Mouse (Mus musculus) heart, embryonic 10.5 days (tissue): ENCODE data around the gene Cux1. TPM values are rescaled to one million over a fixed set of nuclear protein-coding genes. Genes with fewer than 3 reads are reported as not detected.

ENCODE experiments used
- DNase-seq: peaks from one replicate; pipeline ENCODE4 v3.0.0-alpha.2; 2017; ENCODE audit warnings: low spot score
- H3K27ac ChIP-seq: fragments of 300-500 bp; sonication (generic); 2 replicates; pipeline ENCODE4 v1.5.1; 2016; ENCODE audit warnings: mild to moderate bottlenecking
- H3K27me3 ChIP-seq: fragments of 300-500 bp; sonication (generic); 2 replicates; pipeline ENCODE4 v1.6.1; 2016; ENCODE audit warnings: mild to moderate bottlenecking; ENCODE audit not compliant: poor library complexity, insufficient read depth, severe bottlenecking
- H3K36me3 ChIP-seq: fragments of 300-500 bp; sonication (generic); 2 replicates; pipeline ENCODE4 v1.6.1; 2016; ENCODE audit warnings: mild to moderate bottlenecking, moderate library complexity
- H3K4me1 ChIP-seq: fragments of 300-500 bp; sonication (generic); 2 replicates; pipeline ENCODE4 v1.6.1; 2016; ENCODE audit warnings: mild to moderate bottlenecking
- H3K4me3 ChIP-seq: fragments of 300-500 bp; sonication (generic); 2 replicates; pipeline ENCODE4 v1.5.1; 2016; ENCODE audit warnings: mild to moderate bottlenecking, moderate library complexity
- H3K9me3 ChIP-seq: fragments of 300-500 bp; sonication (generic); 2 replicates; pipeline ENCODE4 v1.6.1; 2016; ENCODE audit warnings: mild to moderate bottlenecking, moderate library complexity
- WGBS: fragments of 180-500 bp; shearing (Covaris S2); methylation state at CpG from one replicate; pipeline ENCODE4 v1.1.7; 2016; 5-methylcytosine and 5-hydroxymethylcytosine counted together
- polyA plus RNA-seq: library from polyadenylated mRNA; unstranded; fragments of >200 nt; fragmentation: Nextera tagmentation; extraction: Ambion mirVana; gene quantifications from 2 replicates; pipeline ENCODE4 v1.2.1, GENCODE M21; 2016

Gene Cux1
- polyA plus RNA-seq, 1 experiment from 2014 or later = 65.8 TPM

- DNase-seq = no peak
- no peak overlapping the region for H3K4me3 ChIP-seq
- 96% methylated on average over 3 of the region's 3 CpGs for WGBS
Measured at GRCm38 (mm10) chr5:136452681-136453080, 114.6 kb downstream of the Cux1 start.

GRCm38 (mm10) chr5:136449801-136450200, 117.5 kb downstream of the Cux1 start:
- Histone ChIP-seq H3K27ac (no peak overlapping the region), H3K36me3 (no peaks in the 10 kb centered on the region), H3K9me3 (no peaks in the 10 kb centered on the region), H3K4me1 (peaks cover 18% of the 10 kb centered on the region), H3K27me3 (no peaks in the 10 kb centered on the region), H3K4me3 (no peak overlapping the region)
- DNase-seq = no peak

More at GRCm38 (mm10) chr5:136452681-136453080, 114.6 kb downstream of the Cux1 start:
- Histone ChIP-seq H3K27me3 (no peaks in the 10 kb centered on the region), H3K36me3 (no peaks in the 10 kb centered on the region), H3K27ac (no peak overlapping the region), H3K9me3 (no peaks in the 10 kb centered on the region), H3K4me1 (peaks cover 21% of the 10 kb centered on the region)

- 75% methylated on average over 5 of the region's 5 CpGs for WGBS
- Histone ChIP-seq H3K27ac (no peak overlapping the region), H3K9me3 (no peaks in the 10 kb centered on the region), H3K4me1 (peaks cover 32% of the 10 kb centered on the region), H3K36me3 (no peaks in the 10 kb centered on the region), H3K4me3 (no peak overlapping the region), H3K27me3 (no peaks in the 10 kb centered on the region)
- no peak for DNase-seq
Measured at GRCm38 (mm10) chr5:136445967-136446366, 121.3 kb downstream of the Cux1 start.

GRCm38 (mm10) chr5:136442238-136443187, 124.8 kb downstream of the Cux1 start:
- peak overlapping the region; percentile 72 for H3K27ac ChIP-seq
- H3K4me1 ChIP-seq = peaks cover 31% of the 10 kb centered on the region
- H3K27me3 ChIP-seq = no peaks in the 10 kb centered on the region
- no peak overlapping the region for H3K4me3 ChIP-seq
- H3K36me3 ChIP-seq = no peaks in the 10 kb centered on the region
- no peaks in the 10 kb centered on the region for H3K9me3 ChIP-seq
- no peak for DNase-seq
- WGBS = 55% methylated on average over 11 of the region's 11 CpGs

- no peaks in the 10 kb centered on the region for H3K9me3 ChIP-seq
- H3K4me3 ChIP-seq = no peak overlapping the region
- no peak for DNase-seq
- no peaks in the 10 kb centered on the region for H3K27me3 ChIP-seq
- 66% methylated on average over 4 of the region's 4 CpGs for WGBS
- no peaks in the 10 kb centered on the region for H3K36me3 ChIP-seq
- peaks cover 51% of the 10 kb centered on the region for H3K4me1 ChIP-seq
- 0 out of 2 replicates have a peak overlapping the region, but pooled peaks have one; percentile 16 for H3K27ac ChIP-seq
Measured at GRCm38 (mm10) chr5:136429647-136430046, 137.6 kb downstream of the Cux1 start.

GRCm38 (mm10) chr5:136428498-136429060, 138.7 kb downstream of the Cux1 start:
- peak overlapping the region; percentile 31; the same call in 1 of the 2 replicates for H3K4me3 ChIP-seq
- peaks cover 51% of the 10 kb centered on the region for H3K4me1 ChIP-seq
- H3K9me3 ChIP-seq = no peaks in the 10 kb centered on the region
- peak overlapping the region; percentile 80 for H3K27ac ChIP-seq
- DNase-seq = no peak
- no peaks in the 10 kb centered on the region for H3K27me3 ChIP-seq
- WGBS = 45% methylated on average over 6 of the region's 6 CpGs
- H3K36me3 ChIP-seq = no peaks in the 10 kb centered on the region

- Histone ChIP-seq H3K9me3 (no peaks in the 10 kb centered on the region), H3K4me1 (peaks cover 51% of the 10 kb centered on the region), H3K36me3 (no peaks in the 10 kb centered on the region), H3K27me3 (no peaks in the 10 kb centered on the region), H3K4me3 (peak overlapping the region; percentile 31; the same call in 1 of the 2 replicates), H3K27ac (peak overlapping the region; percentile 80)
- WGBS = 40% methylated on average over 13 of the region's 13 CpGs
- no peak for DNase-seq
Measured at GRCm38 (mm10) chr5:136427772-136428497, 139.4 kb downstream of the Cux1 start.

- Histone ChIP-seq H3K4me3 (0 out of 2 replicates have a peak overlapping the region, but pooled peaks have one; percentile 31), H3K27me3 (no peaks in the 10 kb centered on the region), H3K27ac (peak overlapping the region; percentile 80), H3K4me1 (peaks cover 52% of the 10 kb centered on the region), H3K9me3 (no peaks in the 10 kb centered on the region), H3K36me3 (no peaks in the 10 kb centered on the region)
- no peak for DNase-seq
- 50% methylated on average over 4 of the region's 4 CpGs for WGBS
Measured at GRCm38 (mm10) chr5:136427121-136427771, 140.0 kb downstream of the Cux1 start.

GRCm38 (mm10) chr5:136422948-136423347, 144.3 kb downstream of the Cux1 start:
- no peaks in the 10 kb centered on the region for H3K27me3 ChIP-seq
- H3K9me3 ChIP-seq = no peaks in the 10 kb centered on the region
- no peak overlapping the region for H3K27ac ChIP-seq
- no peak overlapping the region for H3K4me3 ChIP-seq
- H3K4me1 ChIP-seq = peaks cover 25% of the 10 kb centered on the region
- DNase-seq = no peak
- 91% methylated on average over 2 of the region's 2 CpGs for WGBS
- H3K36me3 ChIP-seq = no peaks in the 10 kb centered on the region

- H3K4me3 ChIP-seq = no peak overlapping the region
- H3K36me3 ChIP-seq = no peaks in the 10 kb centered on the region
- no peaks in the 10 kb centered on the region for H3K27me3 ChIP-seq
- peaks cover 14% of the 10 kb centered on the region for H3K4me1 ChIP-seq
- WGBS = 53% methylated on average over 3 of the region's 3 CpGs
- no peaks in the 10 kb centered on the region for H3K9me3 ChIP-seq
- no peak overlapping the region for H3K27ac ChIP-seq
- DNase-seq = no peak
Measured at GRCm38 (mm10) chr5:136421885-136422284, 145.4 kb downstream of the Cux1 start.

GRCm38 (mm10) chr5:136421316-136421715, 146.0 kb downstream of the Cux1 start:
- WGBS = 87% methylated on average over 3 of the region's 3 CpGs
- H3K4me1 ChIP-seq = peaks cover 8% of the 10 kb centered on the region
- no peaks in the 10 kb centered on the region for H3K9me3 ChIP-seq
- no peak overlapping the region for H3K27ac ChIP-seq
- no peaks in the 10 kb centered on the region for H3K27me3 ChIP-seq
- no peak overlapping the region for H3K4me3 ChIP-seq
- no peaks in the 10 kb centered on the region for H3K36me3 ChIP-seq
- DNase-seq = no peak

GRCm38 (mm10) chr5:136420342-136420741, 146.9 kb downstream of the Cux1 start:
- no peak for DNase-seq
- WGBS = 73% methylated on average over 3 of the region's 3 CpGs
- no peak overlapping the region for H3K27ac ChIP-seq
- H3K36me3 ChIP-seq = no peaks in the 10 kb centered on the region
- no peak overlapping the region for H3K4me3 ChIP-seq
- peaks cover 13% of the 10 kb centered on the region for H3K4me1 ChIP-seq
- no peaks in the 10 kb centered on the region for H3K9me3 ChIP-seq
- H3K27me3 ChIP-seq = no peaks in the 10 kb centered on the region
